Mouse (Mus musculus) hindbrain, embryonic 14.5 days (tissue): Measurements from ENCODE around the gene Ckap4. TPM values are rescaled to one million over a fixed set of nuclear protein-coding genes. Genes with fewer than 3 reads are reported as not detected.
"Not testable (repeated sequence)": the region's sequence is repeated elsewhere in the genome, so short reads cannot be mapped to it uniquely, and the experiment has no call there.

Experiments used
- ATAC-seq: fragments of 200-750 bp; cut with Nextera tagmentation; 2 replicates; pipeline ENCODE4 v1.8.0; 2017; ENCODE audit warnings: moderate number of reproducible peaks, mild to moderate bottlenecking, moderate TSS enrichment, moderate library complexity; ENCODE audit not compliant: low FRiP score
- DNase-seq: peaks from one replicate; pipeline ENCODE4 v3.0.0-alpha.2; 2015; ENCODE audit warnings: low spot score
- H3K27ac ChIP-seq: fragments of 300-500 bp; sonication (generic); 2 replicates; pipeline ENCODE4 v1.5.1; 2014; ENCODE audit warnings: mild to moderate bottlenecking, moderate library complexity
- H3K27me3 ChIP-seq: fragments of 300-500 bp; sonication (generic); 2 replicates; pipeline ENCODE4 v1.6.1; 2014; ENCODE audit warnings: mild to moderate bottlenecking, low read length, mixed read lengths; ENCODE audit not compliant: control insufficient read depth, insufficient read depth
- H3K36me3 ChIP-seq: fragments of 300-500 bp; sonication (generic); replicated peaks from 2 replicates; pipeline ENCODE4 v1.6.1; 2014; ENCODE audit not compliant: control insufficient read depth, insufficient read depth
- H3K4me1 ChIP-seq: fragments of 300-500 bp; sonication (generic); replicated peaks from 2 replicates; pipeline ENCODE4 v1.6.1; 2014; ENCODE audit warnings: antibody characterized with exemption, low read length, mixed read lengths; ENCODE audit not compliant: control insufficient read depth, insufficient read depth
- H3K4me2 ChIP-seq: fragments of 300-500 bp; sonication (generic); replicated peaks from 2 replicates; pipeline ENCODE4 v1.6.1; 2014; ENCODE audit warnings: mild to moderate bottlenecking, moderate library complexity
- H3K4me3 ChIP-seq: fragments of 300-500 bp; sonication (generic); replicated peaks from 2 replicates; pipeline ENCODE4 v1.5.1; 2014; ENCODE audit warnings: mild to moderate bottlenecking, low read length
- H3K9ac ChIP-seq: fragments of 300-500 bp; sonication (generic); 2 replicates; pipeline ENCODE4 v1.6.1; 2014
- H3K9me3 ChIP-seq: fragments of 300-500 bp; sonication (generic); 2 replicates; pipeline ENCODE4 v1.6.1; 2016; ENCODE audit warnings: low read length; ENCODE audit not compliant: control insufficient read depth
- WGBS: fragments of 180-500 bp; shearing (Covaris S2); extraction: QIAGEN DNeasy Blood & Tissue Kit; methylation state at CpG from one replicate; pipeline ENCODE4 v1.1.7; 2014; 5-methylcytosine and 5-hydroxymethylcytosine counted together
- polyA plus RNA-seq: library from polyadenylated mRNA; unstranded; fragments of >200 nt; fragmentation: Nextera tagmentation; extraction: Ambion mirVana; gene quantifications from 2 replicates; pipeline ENCODE4 v1.2.1, GENCODE M21; 2014

Ckap4 gene
- polyA plus RNA-seq, 1 experiment from 2014 or later: 71.0 TPM

GRCm38 (mm10) chr10:84523682-84524081 lies 10.2 kb downstream of the Ckap4 start:
- Histone ChIP-seq H3K4me3 (no peak overlapping the region), H3K27me3 (no peaks in the 10 kb centered on the region), H3K9me3 (no peaks in the 10 kb centered on the region), H3K9ac (no peak overlapping the region), H3K4me2 (no peak overlapping the region), H3K27ac (no peak overlapping the region), H3K36me3 (peaks cover 52% of the 10 kb centered on the region), H3K4me1 (no peaks in the 10 kb centered on the region)
- ATAC-seq (no peak), DNase-seq (no peak)
- WGBS: 56% methylated on average over 10 of the region's 10 CpGs

GRCm38 (mm10) chr10:84516414-84516927 lies 17.4 kb downstream of the Ckap4 start:
- Histone ChIP-seq H3K27ac (no peak overlapping the region), H3K9ac (no peak overlapping the region), H3K4me3 (no peak overlapping the region), H3K9me3 (0 out of 2 replicates have a peak, but pooled peaks cover 3% of the 10 kb centered on the region), H3K4me2 (no peak overlapping the region), H3K27me3 (no peaks in the 10 kb centered on the region), H3K36me3 (no peaks in the 10 kb centered on the region), H3K4me1 (no peaks in the 10 kb centered on the region)
- 66% methylated on average over 11 of the region's 11 CpGs for WGBS
- DNase-seq (no peak), ATAC-seq (no peak)

DNA sequence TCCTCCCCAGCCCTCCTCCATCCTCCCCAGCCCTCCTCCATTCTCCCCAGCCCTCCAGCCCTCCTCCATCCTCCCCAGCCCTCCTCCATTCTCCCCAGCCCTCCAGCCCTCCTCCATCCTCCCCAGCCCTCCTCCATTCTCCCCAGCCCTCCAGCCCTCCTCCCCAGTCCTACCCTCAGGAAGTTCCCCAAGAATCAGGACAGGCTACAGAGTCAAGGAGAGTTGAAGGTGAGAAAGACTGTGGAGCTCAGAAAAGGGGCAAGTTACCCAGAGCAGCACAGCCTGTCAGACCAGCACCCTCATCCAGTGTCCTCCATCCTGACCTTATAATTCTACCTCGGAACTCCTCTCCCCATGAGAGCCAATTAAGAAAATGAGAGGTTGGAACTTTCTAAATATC lies 17.9 kb downstream of the Ckap4 start:
- ATAC-seq, H3K4me1 ChIP-seq, H3K27ac ChIP-seq, H3K4me2 ChIP-seq, H3K36me3 ChIP-seq, H3K9ac ChIP-seq, H3K27me3 ChIP-seq, H3K4me3 ChIP-seq, H3K9me3 ChIP-seq, DNase-seq: not testable (repeated sequence)
- 68% methylated on average over 1 of the region's 1 CpGs for WGBS

- Histone ChIP-seq H3K4me2 (no peak overlapping the region), H3K9ac (no peak overlapping the region), H3K4me3 (no peak overlapping the region), H3K9me3 (0 out of 2 replicates have a peak, but pooled peaks cover 3% of the 10 kb centered on the region), H3K27me3 (no peaks in the 10 kb centered on the region), H3K4me1 (no peaks in the 10 kb centered on the region), H3K27ac (no peak overlapping the region), H3K36me3 (no peaks in the 10 kb centered on the region)
- DNase-seq (peak; percentile 91), ATAC-seq (peak; percentile 77; the same call in 1 of the 2 replicates)
- WGBS: 29% methylated on average over 3 of the region's 3 CpGs
These were observed 18.3 kb downstream of the Ckap4 start for GRCm38 (mm10) chr10:84515512-84515950.

GRCm38 (mm10) chr10:84514038-84514578 lies 19.8 kb downstream of the Ckap4 start:
- no peaks in the 10 kb centered on the region for H3K36me3 ChIP-seq
- H3K4me3 ChIP-seq: no peak overlapping the region
- H3K9me3 ChIP-seq: 0 out of 2 replicates have a peak, but pooled peaks cover 3% of the 10 kb centered on the region
- no peak overlapping the region for H3K27ac ChIP-seq
- no peak overlapping the region for H3K4me2 ChIP-seq
- 47% methylated on average over 5 of the region's 5 CpGs for whole genome bisulfite sequencing
- no peaks in the 10 kb centered on the region for H3K27me3 ChIP-seq
- no peaks in the 10 kb centered on the region for H3K4me1 ChIP-seq
- H3K9ac ChIP-seq: no peak overlapping the region
- ATAC-seq (no peak), DNase-seq (peak; percentile 42)

GRCm38 (mm10) chr10:84512766-84513165 lies 21.1 kb downstream of the Ckap4 start:
- Histone ChIP-seq H3K4me3 (no peak overlapping the region), H3K9ac (no peak overlapping the region), H3K4me2 (no peak overlapping the region), H3K4me1 (no peaks in the 10 kb centered on the region), H3K27ac (no peak overlapping the region), H3K27me3 (no peaks in the 10 kb centered on the region), H3K36me3 (no peaks in the 10 kb centered on the region), H3K9me3 (0 out of 2 replicates have a peak, but pooled peaks cover 3% of the 10 kb centered on the region)
- ATAC-seq: no peak
- no peak for DNase-seq

GRCm38 (mm10) chr10:84508603-84509002 lies 25.3 kb downstream of the Ckap4 start:
- H3K9me3 ChIP-seq: 0 out of 2 replicates have a peak, but pooled peaks cover 3% of the 10 kb centered on the region
- no peak overlapping the region for H3K4me2 ChIP-seq
- no peak overlapping the region for H3K9ac ChIP-seq
- H3K4me1 ChIP-seq: no peaks in the 10 kb centered on the region
- ATAC-seq: no peak
- no peaks in the 10 kb centered on the region for H3K36me3 ChIP-seq
- DNase-seq: no peak
- no peak overlapping the region for H3K27ac ChIP-seq
- H3K4me3 ChIP-seq: no peak overlapping the region
- no peaks in the 10 kb centered on the region for H3K27me3 ChIP-seq
- 100% methylated on average over 1 of the region's 1 CpGs for WGBS

DNA sequence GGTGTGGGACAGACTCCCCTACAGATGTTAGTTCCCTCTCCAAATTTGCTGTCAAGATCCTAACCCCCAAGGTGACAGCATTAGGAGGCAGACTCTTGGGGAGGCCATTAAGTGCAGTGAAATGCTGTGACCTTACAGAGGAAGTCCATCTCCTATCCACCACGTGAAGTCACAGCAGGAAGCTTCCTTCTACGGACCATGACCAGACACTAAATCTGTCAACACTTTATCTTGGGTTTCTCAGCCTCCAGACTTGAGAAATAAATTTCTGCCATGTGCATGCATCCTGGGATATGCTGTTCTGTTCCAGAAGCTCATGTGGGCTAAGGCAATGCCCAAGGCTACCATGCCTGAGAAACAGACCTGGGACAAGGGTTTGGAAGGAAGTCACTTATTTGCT lies 35.0 kb downstream of the Ckap4 start:
- H3K4me1 ChIP-seq: no peaks in the 10 kb centered on the region
- no peaks in the 10 kb centered on the region for H3K9me3 ChIP-seq
- H3K4me2 ChIP-seq: no peak overlapping the region
- DNase-seq: no peak
- WGBS: 69% methylated on average over 2 of the region's 2 CpGs
- no peak overlapping the region for H3K9ac ChIP-seq
- ATAC-seq: no peak
- H3K27me3 ChIP-seq: no peaks in the 10 kb centered on the region
- H3K4me3 ChIP-seq: no peak overlapping the region
- H3K27ac ChIP-seq: no peak overlapping the region
- H3K36me3 ChIP-seq: no peaks in the 10 kb centered on the region

DNA sequence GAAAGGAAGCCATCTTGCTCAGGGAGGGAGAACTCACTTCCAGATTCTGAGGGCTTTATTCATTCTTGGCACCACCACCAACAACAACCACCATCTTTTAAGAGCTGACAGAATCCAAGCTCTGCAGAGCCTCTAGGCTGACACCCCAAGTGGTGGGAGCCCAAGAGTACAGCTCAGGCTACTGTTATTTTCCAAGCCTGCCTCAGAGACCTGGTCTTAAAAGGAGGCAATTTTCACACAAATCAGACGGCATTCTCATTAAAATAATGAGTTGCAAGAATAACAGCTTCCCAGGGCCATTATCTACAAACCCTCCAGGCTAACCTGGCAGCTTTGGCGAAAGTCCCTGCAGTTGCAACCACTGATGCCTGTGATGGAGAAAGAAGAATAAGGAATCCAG lies 37.1 kb downstream of the Ckap4 start:
- Histone ChIP-seq H3K4me3 (no peak overlapping the region), H3K4me2 (no peak overlapping the region), H3K9me3 (no peaks in the 10 kb centered on the region), H3K36me3 (no peaks in the 10 kb centered on the region), H3K4me1 (no peaks in the 10 kb centered on the region), H3K27me3 (no peaks in the 10 kb centered on the region), H3K9ac (no peak overlapping the region), H3K27ac (no peak overlapping the region)
- DNase-seq (no peak), ATAC-seq (no peak)
- 60% methylated on average over 2 of the region's 2 CpGs for WGBS

DNA sequence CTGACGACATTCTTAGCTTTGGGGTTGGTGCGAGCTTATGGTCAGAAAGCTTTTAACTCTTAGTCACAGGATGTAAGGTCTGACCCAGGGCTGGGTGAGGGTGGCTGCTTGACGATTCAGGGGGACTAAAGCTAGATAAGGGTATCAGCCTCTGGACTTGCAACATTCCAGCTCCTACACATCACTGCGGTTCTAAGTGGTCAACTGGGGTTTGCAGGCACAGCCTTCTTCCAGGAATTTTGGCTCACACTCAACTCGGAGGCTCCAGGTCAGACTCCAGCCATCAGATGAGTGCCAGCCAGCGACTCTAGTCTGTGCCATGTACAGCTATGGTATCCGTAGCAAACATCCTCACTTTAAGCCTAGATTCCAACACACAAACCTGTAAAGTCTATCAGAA lies 39.4 kb downstream of the Ckap4 start:
- ATAC-seq: no peak
- Histone ChIP-seq H3K27me3 (no peaks in the 10 kb centered on the region), H3K4me3 (no peak overlapping the region), H3K36me3 (no peaks in the 10 kb centered on the region), H3K27ac (no peak overlapping the region), H3K9me3 (no peaks in the 10 kb centered on the region), H3K9ac (no peak overlapping the region), H3K4me1 (no peaks in the 10 kb centered on the region), H3K4me2 (no peak overlapping the region)
- DNase-seq: no peak
- 88% methylated on average over 7 of the region's 7 CpGs for WGBS
